Mouse (Mus musculus) C2C12 (cell line): ENCODE results near the gene Ifnar1. TPM values are rescaled to one million over a fixed set of nuclear protein-coding genes. Genes with fewer than 3 reads are reported as not detected.
A peak's percentile ranks its signal among the peaks of the same experiment; 100 is the strongest.

Experiments used
- H3K27me3 ChIP-seq: one replicate; pipeline ENCODE4 v1.6.1; 2011; ENCODE audit not compliant: control insufficient read depth, insufficient read depth, insufficient read length
- H3K36me3 ChIP-seq: one replicate; pipeline ENCODE4 v1.6.1; 2011; ENCODE audit not compliant: control insufficient read depth, insufficient read depth
- H3K4me3 ChIP-seq: one replicate; pipeline ENCODE4 v1.5.1; 2011; ENCODE audit warnings: mild to moderate bottlenecking, control low read depth; ENCODE audit not compliant: poor library complexity, insufficient read depth, severe bottlenecking
- H3K79me2 ChIP-seq: one replicate; pipeline ENCODE4 v1.6.1; 2011; ENCODE audit not compliant: control insufficient read depth, insufficient read depth
- H3K79me3 ChIP-seq: one replicate; pipeline ENCODE4 v1.6.1; 2011; ENCODE audit warnings: low read depth, control low read depth
- H3ac ChIP-seq: one replicate; pipeline ENCODE3; 2011; ENCODE audit warnings: low read depth; ENCODE audit not compliant: control insufficient read depth, insufficient read length
- CEBPB ChIP-seq: IDR thresholded peaks from one replicate; pipeline ENCODE4 v1.6.1; 2011; ENCODE audit warnings: low read depth, mild to moderate bottlenecking, control low read depth, moderate library complexity
- CTCF ChIP-seq: IDR thresholded peaks from one replicate; pipeline ENCODE4 v1.5.1; 2011; ENCODE audit not compliant: control insufficient read depth, insufficient read depth, insufficient read length
- FOSL1 ChIP-seq: IDR thresholded peaks from one replicate; pipeline ENCODE4 v1.8.0; 2011; ENCODE audit warnings: mild to moderate bottlenecking, low read length; ENCODE audit not compliant: poor library complexity, insufficient read depth, severe bottlenecking
- MAX ChIP-seq: IDR thresholded peaks from one replicate; pipeline ENCODE4 v1.6.1; 2011; ENCODE audit warnings: mild to moderate bottlenecking, control low read depth
- MYOD1 ChIP-seq: IDR thresholded peaks from one replicate; pipeline ENCODE4 v1.6.1; 2011; ENCODE audit warnings: low read depth; ENCODE audit not compliant: control insufficient read depth, insufficient read length
- MYOG ChIP-seq: IDR thresholded peaks from one replicate; pipeline ENCODE4 v1.6.1; 2011; ENCODE audit not compliant: control insufficient read depth, insufficient read length; ENCODE audit errors: extremely low read depth
- USF1 ChIP-seq: IDR thresholded peaks from one replicate; pipeline ENCODE4 v1.6.1; 2011; ENCODE audit warnings: low read depth, mild to moderate bottlenecking, control low read depth, moderate library complexity
- polyA plus RNA-seq: library from polyadenylated mRNA; unstranded; fragments of >200 nt; fragmentation: generic; extraction: Trizol; gene quantifications from one replicate; pipeline ENCODE4 v1.2.1, GENCODE M21; 2012; ENCODE audit warnings: missing spikeins

The Ifnar1 gene
- polyA plus RNA-seq, 1 experiment = 18.1 TPM

GRCm38 (mm10) chr16:91466566-91466965 lies 18.5 kb upstream of the Ifnar1 start:
- Histone ChIP-seq H3ac (no peak overlapping the region), H3K4me3 (no peak overlapping the region), H3K79me2 (no peaks in the 10 kb centered on the region), H3K27me3 (no peaks in the 10 kb centered on the region), H3K36me3 (no peaks in the 10 kb centered on the region), H3K79me3 (no peaks in the 10 kb centered on the region)
- TF ChIP-seq FOSL1 (no peak), CEBPB (no peak), USF1 (no peak), MAX (no peak), MYOD1 (no peak), MYOG (no peak), CTCF (no peak)

- Histone ChIP-seq H3K36me3 (no peaks in the 10 kb centered on the region), H3ac (no peak overlapping the region), H3K4me3 (no peak overlapping the region), H3K27me3 (no peaks in the 10 kb centered on the region), H3K79me2 (no peaks in the 10 kb centered on the region), H3K79me3 (no peaks in the 10 kb centered on the region)
- TF ChIP-seq MAX (no peak), CTCF (no peak), USF1 (no peak), MYOD1 (no peak), MYOG (no peak), CEBPB (no peak), FOSL1 (no peak)
These were observed 14.6 kb upstream of the Ifnar1 start for GRCm38 (mm10) chr16:91470470-91470869.

GRCm38 (mm10) chr16:91471481-91471880 lies 13.6 kb upstream of the Ifnar1 start:
- H3K36me3 ChIP-seq = no peaks in the 10 kb centered on the region
- H3K27me3 ChIP-seq = no peaks in the 10 kb centered on the region
- H3K79me2 ChIP-seq = no peaks in the 10 kb centered on the region
- TF ChIP-seq CEBPB (no peak), MAX (no peak)
- H3K4me3 ChIP-seq = no peak overlapping the region
- H3ac ChIP-seq = no peak overlapping the region
- no peaks in the 10 kb centered on the region for H3K79me3 ChIP-seq

GRCm38 (mm10) chr16:91475753-91476152 lies 9.3 kb upstream of the Ifnar1 start:
- Histone ChIP-seq H3ac (no peak overlapping the region), H3K27me3 (no peaks in the 10 kb centered on the region), H3K79me3 (no peaks in the 10 kb centered on the region), H3K36me3 (no peaks in the 10 kb centered on the region), H3K4me3 (no peak overlapping the region), H3K79me2 (no peaks in the 10 kb centered on the region)
- TF ChIP-seq FOSL1 (peak; percentile 82), USF1 (peak; percentile 22), CTCF (no peak), MYOG (no peak), CEBPB (peak; percentile 20), MAX (no peak), MYOD1 (no peak)

GRCm38 (mm10) chr16:91478067-91478466 lies 7.0 kb upstream of the Ifnar1 start:
- no peak for TF ChIP-seq MYOD1
- TF ChIP-seq USF1 = no peak
- no peak for TF ChIP-seq FOSL1
- TF ChIP-seq CTCF = no peak
- TF ChIP-seq MYOG = no peak
- no peak for TF ChIP-seq CEBPB
- no peak for TF ChIP-seq MAX
- no peaks in the 10 kb centered on the region for H3K79me3 ChIP-seq
- H3K79me2 ChIP-seq = no peaks in the 10 kb centered on the region
- H3K4me3 ChIP-seq = no peak overlapping the region
- no peaks in the 10 kb centered on the region for H3K36me3 ChIP-seq
- no peak overlapping the region for H3ac ChIP-seq
- H3K27me3 ChIP-seq = no peaks in the 10 kb centered on the region

- TF ChIP-seq MYOD1 (no peak), CTCF (no peak), CEBPB (no peak), MAX (no peak), FOSL1 (no peak), MYOG (no peak), USF1 (no peak)
- H3ac ChIP-seq = no peak overlapping the region
- H3K27me3 ChIP-seq = no peaks in the 10 kb centered on the region
- peaks cover under 1% of the 10 kb centered on the region for H3K79me2 ChIP-seq
- no peak overlapping the region for H3K4me3 ChIP-seq
- H3K79me3 ChIP-seq = no peaks in the 10 kb centered on the region
- no peaks in the 10 kb centered on the region for H3K36me3 ChIP-seq
These were observed 4.5 kb upstream of the Ifnar1 start for GRCm38 (mm10) chr16:91480517-91480916.
